Mouse (Mus musculus): ENCODE data around the gene Nenf.

Gene Nenf

GRCm38 (mm10) chr1:191283110-191284040 lies 34.6 kb downstream of the Nenf start:
- DNase-seq (ENCODE audit: low read depth, low spot score): no peak

- no peak for DNase-seq (ENCODE audit: low read depth, low spot score)
Measured at GRCm38 (mm10) chr1:191282319-191282718, 35.7 kb downstream of the Nenf start.

GRCm38 (mm10) chr1:191281171-191281570 lies 36.8 kb downstream of the Nenf start:
- no peak for DNase-seq (ENCODE audit: low read depth, low spot score)

GRCm38 (mm10) chr1:191278324-191278723 lies 39.7 kb downstream of the Nenf start:
- no peak for DNase-seq (ENCODE audit: low read depth, low spot score)

- no peak for DNase-seq (ENCODE audit: low read depth, low spot score)
Measured at GRCm38 (mm10) chr1:191277549-191278059, 40.4 kb downstream of the Nenf start.

GRCm38 (mm10) chr1:191276181-191276580 lies 41.8 kb downstream of the Nenf start:
- DNase-seq (ENCODE audit: low read depth, low spot score): no peak

- no peak for DNase-seq (ENCODE audit: low read depth, low spot score)
Measured at GRCm38 (mm10) chr1:191275527-191275926, 42.5 kb downstream of the Nenf start.

- no peak for DNase-seq (ENCODE audit: low read depth, low spot score)
Measured at GRCm38 (mm10) chr1:191272660-191273059, 45.3 kb downstream of the Nenf start.

GRCm38 (mm10) chr1:191269648-191269952 lies 48.4 kb downstream of the Nenf start:
- no peak for DNase-seq (ENCODE audit: low read depth, low spot score)

- no peak for DNase-seq (ENCODE audit: low read depth, low spot score)
Measured at GRCm38 (mm10) chr1:191268797-191269647, 49.0 kb downstream of the Nenf start.

GRCm38 (mm10) chr1:191267856-191268255 lies 50.1 kb downstream of the Nenf start:
- DNase-seq (ENCODE audit: low read depth, low spot score): no peak

- no peak for DNase-seq (ENCODE audit: low read depth, low spot score)
Measured at GRCm38 (mm10) chr1:191267162-191267561, 50.8 kb downstream of the Nenf start.

- DNase-seq (ENCODE audit: low read depth, low spot score): no peak
Measured at GRCm38 (mm10) chr1:191263471-191263870, 54.5 kb downstream of the Nenf start.

GRCm38 (mm10) chr1:191261861-191262260 lies 56.1 kb downstream of the Nenf start:
- no peak for DNase-seq (ENCODE audit: low read depth, low spot score)

GRCm38 (mm10) chr1:191259661-191260060 lies 58.3 kb downstream of the Nenf start:
- DNase-seq (ENCODE audit: low read depth, low spot score): no peak

GRCm38 (mm10) chr1:191259121-191259520 lies 58.9 kb downstream of the Nenf start:
- DNase-seq (ENCODE audit: low read depth, low spot score): no peak

- no peak for DNase-seq (ENCODE audit: low read depth, low spot score)
Measured at GRCm38 (mm10) chr1:191258521-191258920, 59.5 kb downstream of the Nenf start.

GRCm38 (mm10) chr1:191257981-191258380 lies 60.0 kb downstream of the Nenf start:
- no peak for DNase-seq (ENCODE audit: low read depth, low spot score)

- no peak for DNase-seq (ENCODE audit: low read depth, low spot score)
Measured at GRCm38 (mm10) chr1:191257351-191257771, 60.6 kb downstream of the Nenf start.

All from brain, embryonic 18.5 days (tissue).